Mouse (Mus musculus) T-helper 17 cell (primary cell): ENCODE measurements at regions not wholly inside any gene's neighbourhood (a gene's known extent, or its start where the extent isn't known, plus 50 kb on each side); places are given as distances from the start of the nearest gene placed in this dataset.

Source experiments
- in situ Hi-C, 2 experiments: fragments of 300-600 bp; cut with MboI, MseI; formaldehyde crosslinking; loops; 1 replicate in 1 of 2; 2 replicates in 1 of 2; pipeline ENCODE4 v1.15.1; 2025; ENCODE audit warnings: high pct_unique_total_duplicates in 2 of 2

DNA sequence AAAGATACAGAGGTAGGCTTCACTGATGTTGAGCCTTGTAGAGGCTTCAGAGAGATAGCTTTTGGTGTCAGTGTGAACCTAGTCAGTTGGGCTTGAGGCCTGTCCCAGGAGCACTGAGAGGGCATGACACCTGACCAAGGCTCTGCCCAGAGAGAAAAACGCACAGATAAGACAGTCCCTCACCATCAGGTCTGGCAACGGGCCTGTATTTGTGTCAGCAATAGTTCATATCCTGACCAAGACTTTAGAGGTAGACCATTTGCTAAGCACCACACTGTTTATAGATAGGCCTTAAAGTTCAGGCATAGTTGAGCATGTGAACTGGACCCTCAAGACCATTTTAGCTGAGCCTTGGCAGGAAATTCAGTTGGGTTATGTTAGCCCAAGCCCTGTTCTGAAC, 60.4 kb upstream of the C2cd4b start:
- in situ Hi-C loops = no loop called here

DNA sequence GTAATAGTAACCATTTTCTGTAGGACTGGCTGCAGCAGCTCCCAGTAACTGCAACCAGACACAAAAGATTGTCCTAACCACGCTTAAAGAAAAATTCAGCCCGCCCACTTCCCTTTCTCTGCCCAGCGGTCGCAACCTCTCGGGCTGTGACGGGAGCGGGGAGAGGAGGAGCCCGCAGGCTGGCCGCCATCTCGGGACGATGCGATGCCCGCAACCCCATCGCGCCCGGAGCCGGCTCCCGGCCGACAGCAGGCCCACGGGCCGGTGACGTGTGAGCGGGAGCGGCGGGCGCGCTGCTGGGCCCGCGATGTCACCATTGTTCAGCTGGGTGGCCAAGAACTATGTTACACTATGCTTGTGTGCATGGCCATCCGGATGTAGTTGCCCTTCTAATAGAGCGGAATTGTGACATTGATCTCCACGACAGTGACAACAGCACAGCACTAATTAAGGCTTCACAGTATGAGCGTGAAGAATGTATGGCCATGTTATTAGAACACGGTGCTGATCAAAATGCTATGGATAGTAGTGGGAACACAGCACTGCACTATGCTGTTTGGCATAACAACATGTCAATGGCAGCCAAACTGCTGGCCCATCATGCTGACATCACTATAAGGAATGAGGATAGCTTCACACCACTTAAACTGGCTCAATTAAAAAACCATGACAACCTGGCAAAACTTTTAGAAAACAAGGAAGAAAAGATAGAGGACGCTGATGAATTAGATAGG, 59.2 kb upstream of the C2cd4b start:
- in situ Hi-C loops = no loop called here

DNA sequence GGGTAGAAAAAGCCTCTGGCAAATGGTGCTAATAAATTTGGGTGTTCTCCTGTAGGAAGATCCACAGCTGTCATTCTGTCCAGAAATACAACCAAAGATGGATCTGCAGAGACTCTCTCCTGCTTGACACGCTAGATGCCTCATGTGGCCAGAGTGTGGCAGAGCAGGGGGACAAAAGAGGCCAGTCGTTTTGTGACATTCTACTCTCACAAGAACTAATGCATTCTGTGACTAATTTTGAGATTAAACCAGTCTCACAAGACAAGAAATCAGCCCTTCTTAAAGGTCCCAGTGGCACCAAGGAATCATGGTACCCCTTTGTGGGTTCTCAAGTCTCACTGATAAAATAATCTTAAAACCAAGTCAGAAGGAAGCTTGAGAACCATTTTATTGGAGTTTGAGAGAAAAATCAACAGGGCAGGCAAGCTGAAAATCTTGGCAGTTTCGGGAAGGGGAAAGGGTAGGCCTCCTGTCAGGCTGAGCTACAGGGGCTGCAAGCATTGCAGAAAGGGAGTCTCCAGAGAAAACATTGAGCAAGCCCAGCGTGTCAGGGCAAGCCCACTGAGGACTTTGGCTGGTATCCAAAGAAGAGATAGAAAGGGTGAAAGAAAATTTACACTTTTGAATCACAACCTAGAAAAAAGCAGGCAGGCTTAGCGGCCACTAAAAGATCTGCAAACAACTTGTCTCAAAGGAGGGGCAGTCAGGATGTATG, 50.8 kb upstream of the C2cd4b start:
- in situ Hi-C loops = no loop called here
